Mouse (Mus musculus) CH12.LX (cell line): Measurements from ENCODE around the gene Il9. TPM values are rescaled to one million over a fixed set of nuclear protein-coding genes. Genes with fewer than 3 reads are reported as not detected.

ENCODE experiments used
- DNase-seq: peaks from one replicate; pipeline ENCODE4 v3.0.0-alpha.2; 2013; ENCODE audit errors: extremely low read depth
- H3K27ac ChIP-seq: 2 replicates; pipeline ENCODE4 v1.5.1; 2012; ENCODE audit warnings: low read depth, mild to moderate bottlenecking, control low read depth, moderate library complexity; ENCODE audit not compliant: insufficient read depth
- H3K27me3 ChIP-seq: replicated peaks from 2 replicates; pipeline ENCODE3; 2012; ENCODE audit warnings: inconsistent platforms
- H3K36me3 ChIP-seq, 2 experiments: replicated peaks in 1 of 2; 2 replicates each; pipeline versions ENCODE3 to v1.6.1; 2012; ENCODE audit warnings: inconsistent platforms in 1 of 2, low read length in 1 of 2, mild to moderate bottlenecking in 1 of 2, mixed read lengths in 1 of 2, moderate library complexity in 1 of 2; ENCODE audit not compliant: control insufficient read depth in 1 of 2, insufficient read depth in 1 of 2
- H3K4me1 ChIP-seq, 2 experiments: 2 replicates each; pipeline ENCODE4 v1.6.1; 2012; ENCODE audit warnings: inconsistent platforms in 1 of 2, moderate library complexity in 1 of 2; ENCODE audit not compliant: insufficient read depth in 2 of 2, control insufficient read depth in 1 of 2
- H3K4me2 ChIP-seq: 2 replicates; pipeline ENCODE4 v1.6.1; 2012; ENCODE audit warnings: low read depth, mild to moderate bottlenecking, control low read depth; ENCODE audit not compliant: poor library complexity, insufficient read depth, severe bottlenecking
- H3K4me3 ChIP-seq, 3 experiments: fragments of 150-350 bp in 1 of 3; sonication (generic) in 1 of 3; replicated peaks in 1 of 3; 2 replicates each; pipeline versions ENCODE3 to v1.5.1; 2011 to 2012; ENCODE audit warnings: low read depth in 2 of 3, low read length in 2 of 3, mild to moderate bottlenecking in 2 of 3, moderate library complexity in 2 of 3, control low read depth in 1 of 3, improper control_type of control experiment in 1 of 3, inconsistent platforms in 1 of 3, mixed read lengths in 1 of 3; ENCODE audit not compliant: poor library complexity in 1 of 3
- H3K79me2 ChIP-seq: replicated peaks from 2 replicates; pipeline ENCODE4 v1.6.1; 2012; ENCODE audit warnings: mild to moderate bottlenecking, moderate library complexity; ENCODE audit not compliant: control insufficient read depth, poor library complexity, insufficient read depth, severe bottlenecking; ENCODE audit errors: extremely low read depth
- H3K9ac ChIP-seq: 2 replicates; pipeline ENCODE4 v1.6.1; 2012; ENCODE audit warnings: low read depth, mild to moderate bottlenecking, control low read depth, moderate library complexity; ENCODE audit not compliant: insufficient read depth
- H3K9me3 ChIP-seq: replicated peaks from 2 replicates; pipeline ENCODE3; 2012; ENCODE audit warnings: low read length, inconsistent platforms, mixed read lengths
- CHD2 ChIP-seq: IDR thresholded peaks from 2 replicates; pipeline ENCODE4 v1.6.1; 2011; ENCODE audit warnings: low read length, improper control_type of control experiment
- CTCF ChIP-seq, 2 experiments: IDR thresholded peaks in 1 of 2; conservative IDR thresholded peaks in 1 of 2; 2 replicates each; pipeline ENCODE4 v1.5.1; 2011 to 2012; ENCODE audit warnings: low read depth in 2 of 2, low read length in 2 of 2, improper control_type of control experiment in 1 of 2, inconsistent platforms in 1 of 2, mild to moderate bottlenecking in 1 of 2, moderate library complexity in 1 of 2
- ELF1 ChIP-seq: IDR thresholded peaks from 2 replicates; pipeline ENCODE4 v1.6.1; 2014; ENCODE audit warnings: low read depth, mild to moderate bottlenecking, inconsistent platforms, low read length, improper control_type of control experiment
- EP300 ChIP-seq: IDR thresholded peaks from 2 replicates; pipeline ENCODE4 v1.6.1; 2011; ENCODE audit warnings: low read length, improper control_type of control experiment
- ETS1 ChIP-seq: conservative IDR thresholded peaks from 2 replicates; pipeline ENCODE4 v1.6.1; 2012; ENCODE audit warnings: low read depth, mild to moderate bottlenecking, inconsistent platforms, low read length, improper control_type of control experiment, moderate library complexity
- JUND ChIP-seq: conservative IDR thresholded peaks from 2 replicates; pipeline ENCODE4 v1.6.1; 2011; ENCODE audit warnings: low read depth, low read length, improper control_type of control experiment
- KAT2A ChIP-seq: IDR thresholded peaks from 2 replicates; pipeline ENCODE4 v1.6.1; 2012; ENCODE audit warnings: low read length, improper control_type of control experiment, inconsistent platforms; ENCODE audit not compliant: insufficient replicate concordance
- MAX ChIP-seq: IDR thresholded peaks from 2 replicates; pipeline ENCODE4 v1.6.1; 2011; ENCODE audit warnings: low read length, improper control_type of control experiment
- MEF2A ChIP-seq: IDR thresholded peaks from 2 replicates; pipeline ENCODE4 v1.6.1; 2014; ENCODE audit warnings: low read depth, mild to moderate bottlenecking, inconsistent platforms, low read length, improper control_type of control experiment, borderline replicate concordance
- NRF1 ChIP-seq: IDR thresholded peaks from 2 replicates; pipeline ENCODE4 v1.6.1; 2014; ENCODE audit warnings: low read depth, mild to moderate bottlenecking, inconsistent platforms, low read length, improper control_type of control experiment, moderate library complexity
- POLR2AphosphoS2 ChIP-seq: IDR thresholded peaks from 2 replicates; pipeline ENCODE4 v1.6.1; 2011; ENCODE audit warnings: low read depth, low read length, improper control_type of control experiment
- SIN3A ChIP-seq: IDR thresholded peaks from 2 replicates; pipeline ENCODE4 v1.6.1; 2012; ENCODE audit warnings: low read length, improper control_type of control experiment, inconsistent platforms
- TBP ChIP-seq: conservative IDR thresholded peaks from 2 replicates; pipeline ENCODE4 v1.6.1; 2011; ENCODE audit warnings: low read depth, low read length, improper control_type of control experiment
- TCF12 ChIP-seq: IDR thresholded peaks from 2 replicates; pipeline ENCODE4 v1.6.1; 2014; ENCODE audit warnings: low read depth, mild to moderate bottlenecking, inconsistent platforms, low read length, improper control_type of control experiment
- UBTF ChIP-seq: IDR thresholded peaks from 2 replicates; pipeline ENCODE4 v1.6.1; 2012; ENCODE audit warnings: low read depth, mild to moderate bottlenecking, inconsistent platforms, low read length, improper control_type of control experiment, moderate library complexity
- USF1 ChIP-seq: IDR thresholded peaks from 2 replicates; pipeline ENCODE4 v1.6.1; 2014; ENCODE audit warnings: low read depth, mild to moderate bottlenecking, inconsistent platforms, low read length, improper control_type of control experiment
- dilution Hi-C: fragments of 300-500 bp; cut with MboI; formaldehyde crosslinking; loops from 2 replicates; pipeline ENCODE4 v1.14.3; 2020; ENCODE audit warnings: low sequenced_read_pairs; ENCODE audit not compliant: extremely low pct_unique_long_range_greater_than_20kb, extremely low pct_ligation_motif_present
- in situ Hi-C: fragments of 300-500 bp; cut with MboI; formaldehyde crosslinking; loops from 3 replicates; pipeline ENCODE4 v1.14.3; 2019; ENCODE audit warnings: low sequenced_read_pairs, low pct_ligation_motif_present, low pct_unique_long_range_greater_than_20kb, mixed read lengths
- polyA plus RNA-seq: library from polyadenylated mRNA; unstranded; fragments of >175 nt; gene quantifications from 2 replicates; pipeline ENCODE4 v1.2.1, GENCODE M21; 2012; ENCODE audit warnings: low read depth; ENCODE audit not compliant: insufficient read length
- total RNA-seq, 2 experiments: library from RNA; depleted of rRNA; stranded (reverse); fragments of 300-350 nt in 1 of 2; fragments of >200 nt in 1 of 2; gene quantifications; 2 replicates each; pipeline ENCODE4 v1.2.3; 2012 to 2014

Gene Il9
- total and polyA plus RNA-seq, 3 experiments, result not detected

GRCm38 (mm10) chr13:56432496-56432895 lies 49.5 kb downstream of the Il9 start:
- Histone ChIP-seq H3K4me2 (no peak overlapping the region), H3K27me3 (peaks cover 73% of the 10 kb centered on the region), H3K4me1 (peaks cover 0 to 9% of the 10 kb centered on the region in 2 experiments; a peak in 3 of 4 replicates), H3K27ac (no peak overlapping the region), H3K4me3 (no peak overlapping the region), H3K36me3 (no peaks in the 10 kb centered on the region), H3K79me2 (no peaks in the 10 kb centered on the region), H3K9me3 (no peaks in the 10 kb centered on the region), H3K9ac (no peak overlapping the region)
- dilution Hi-C loops (no loop called here), in situ Hi-C loops (loop anchor here (5.0 kb wide), 2 partner anchors 150 to 235 kb away; no protein-coding TSS in a partner anchor)
- TF ChIP-seq MAX (no peak), JUND (no peak), TCF12 (no peak), KAT2A (no peak), ETS1 (no peak), UBTF (no peak), MEF2A (no peak), CTCF (conservative IDR thresholded peaks at IDR 0.05 in 1 of 2, IDR thresholded peaks at IDR 0.05 in 1 of 2; ENCODE audit: low read depth in 2 of 2, low read length in 2 of 2) (no peak), POLR2AphosphoS2 (no peak), ELF1 (no peak), NRF1 (no peak), EP300 (no peak), USF1 (no peak), CHD2 (no peak), TBP (no peak), SIN3A (no peak)
- DNase-seq, result no peak

Other genes with a start within 250 kb of the Il9 start
- not detected in 2 replicates for gene Neurog1, start 230.1 kb downstream of the Il9 start, total RNA-seq (2012; rRNA removed)
- not detected in 2 replicates for gene Neurog1, start 230.1 kb downstream of the Il9 start, total RNA-seq (2014; rRNA removed)
- not detected in 2 replicates for gene Neurog1, start 230.1 kb downstream of the Il9 start, polyA plus RNA-seq
- gene Cxcl14, start 185.7 kb downstream of the Il9 start, total RNA-seq (2012; rRNA removed), result not detected in 2 replicates
- not detected in 2 replicates for gene Cxcl14, start 185.7 kb downstream of the Il9 start, total RNA-seq (2014; rRNA removed)
- not detected in 2 replicates for gene Cxcl14, start 185.7 kb downstream of the Il9 start, polyA plus RNA-seq
- gene Gm3045, start 55.7 kb downstream of the Il9 start, total RNA-seq (2012; rRNA removed), result not detected in 2 replicates
- not detected in 2 replicates for gene Gm3045, start 55.7 kb downstream of the Il9 start, total RNA-seq (2014; rRNA removed)
- gene Gm3045, start 55.7 kb downstream of the Il9 start, polyA plus RNA-seq, result not detected in 2 replicates
- not detected in 2 replicates for gene Slc25a48, start 43.9 kb downstream of the Il9 start, total RNA-seq (2012; rRNA removed)
- not detected in 2 replicates for gene Slc25a48, start 43.9 kb downstream of the Il9 start, total RNA-seq (2014; rRNA removed)
- not detected in 2 replicates for gene Slc25a48, start 43.9 kb downstream of the Il9 start, polyA plus RNA-seq
- not detected in 2 replicates for gene Fbxl21, start 40.2 kb upstream of the Il9 start, total RNA-seq (2012; rRNA removed)
- not detected in 2 replicates for gene Fbxl21, start 40.2 kb upstream of the Il9 start, total RNA-seq (2014; rRNA removed)
- gene Fbxl21, start 40.2 kb upstream of the Il9 start, polyA plus RNA-seq, result not detected in 2 replicates
- gene Lect2, start 66.3 kb upstream of the Il9 start, total RNA-seq (2012; rRNA removed), result not detected in 2 replicates
- not detected in 2 replicates for gene Lect2, start 66.3 kb upstream of the Il9 start, total RNA-seq (2014; rRNA removed)
- gene Lect2, start 66.3 kb upstream of the Il9 start, polyA plus RNA-seq, result not detected in 2 replicates
- not detected in 2 replicates for gene Tgfbi, start 127.3 kb upstream of the Il9 start, total RNA-seq (2012; rRNA removed)
- not detected in 2 replicates for gene Tgfbi, start 127.3 kb upstream of the Il9 start, total RNA-seq (2014; rRNA removed)
- gene Tgfbi, start 127.3 kb upstream of the Il9 start, polyA plus RNA-seq, result not detected in 2 replicates
- 3.9 and 4.3 TPM in 2 replicates for gene Smad5, start 220.8 kb upstream of the Il9 start, total RNA-seq (2012; rRNA removed)
- 4.4 and 6.1 TPM in 2 replicates for gene Smad5, start 220.8 kb upstream of the Il9 start, total RNA-seq (2014; rRNA removed)
- 7.4 and 8.3 TPM in 2 replicates for gene Smad5, start 220.8 kb upstream of the Il9 start, polyA plus RNA-seq